Mouse (Mus musculus): ENCODE data around the gene Akap9. TPM values are rescaled to one million over a fixed set of nuclear protein-coding genes. Genes with fewer than 3 reads are reported as not detected.
"Not testable (repeated sequence)": the region's sequence is repeated elsewhere in the genome, so short reads cannot be mapped to it uniquely, and the experiment has no call there.

The Akap9 gene
- polyA plus RNA-seq, 1 experiment from 2014 or later, result 406 TPM

DNA sequence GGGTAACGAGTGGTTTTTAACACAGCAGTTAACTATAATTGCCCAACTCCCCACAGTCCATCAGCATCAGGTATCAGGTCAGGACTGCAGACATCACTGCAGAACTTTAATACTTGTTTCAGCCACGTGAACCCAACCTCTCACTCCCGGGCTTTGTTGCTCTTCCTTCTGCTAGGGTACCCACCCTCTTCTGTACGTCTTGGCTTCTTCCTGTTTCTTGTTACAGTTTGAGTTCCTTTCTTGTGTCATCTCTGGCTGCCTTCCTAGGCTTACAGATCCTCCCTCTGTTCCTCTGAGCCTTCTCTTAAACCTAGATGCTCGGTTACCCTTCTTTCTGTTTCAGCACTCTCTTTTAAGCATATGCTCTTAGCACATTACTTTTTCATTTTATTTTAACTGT lies 45.9 kb downstream of the Akap9 start:
- no peak overlapping the region for H3K27ac ChIP-seq
- H3K4me1 ChIP-seq (replicated peaks), result no peaks in the 10 kb centered on the region
- no peak for ATAC-seq
- H3K4me2 ChIP-seq (replicated peaks), result no peak overlapping the region
- H3K4me3 ChIP-seq (replicated peaks), result no peak overlapping the region
- no peaks in the 10 kb centered on the region for H3K27me3 ChIP-seq
- no peaks in the 10 kb centered on the region for H3K9me3 ChIP-seq
- WGBS, result 90% methylated on average over 5 of the region's 5 CpGs
- no peak overlapping the region for H3K9ac ChIP-seq (replicated peaks)
- peaks cover 84% of the 10 kb centered on the region for H3K36me3 ChIP-seq

DNA sequence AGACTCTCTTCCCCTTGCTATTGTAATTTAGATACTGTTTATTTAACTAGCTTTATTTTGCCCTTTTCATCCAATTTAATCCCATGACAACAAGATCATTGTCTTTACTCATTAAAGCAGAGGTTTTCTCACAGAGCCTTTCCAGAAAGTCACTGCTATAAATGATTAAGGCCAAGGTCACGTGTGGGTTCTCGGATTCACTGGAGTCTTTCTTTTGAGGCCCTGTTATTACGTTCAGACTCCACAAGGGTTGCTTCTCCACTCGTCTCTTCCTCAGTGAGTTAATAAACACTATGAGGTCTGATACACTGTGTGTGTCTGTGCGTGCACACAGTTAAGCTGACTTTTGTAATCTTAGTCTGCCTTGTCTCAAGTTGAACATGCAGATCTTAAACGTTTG lies 47.0 kb downstream of the Akap9 start:
- no peaks in the 10 kb centered on the region for H3K9me3 ChIP-seq
- WGBS, result 77% methylated on average over 6 of the region's 6 CpGs
- no peak overlapping the region for H3K4me2 ChIP-seq (replicated peaks)
- H3K27ac ChIP-seq, result no peak overlapping the region
- no peak overlapping the region for H3K4me3 ChIP-seq (replicated peaks)
- ATAC-seq, result no peak
- peaks cover 82% of the 10 kb centered on the region for H3K36me3 ChIP-seq
- H3K27me3 ChIP-seq, result no peaks in the 10 kb centered on the region
- no peak overlapping the region for H3K9ac ChIP-seq (replicated peaks)
- no peaks in the 10 kb centered on the region for H3K4me1 ChIP-seq (replicated peaks)

GRCm38 (mm10) chr5:3976111-3976510 lies 48.3 kb downstream of the Akap9 start:
- no peak overlapping the region for H3K9ac ChIP-seq (replicated peaks)
- no peaks in the 10 kb centered on the region for H3K4me1 ChIP-seq (replicated peaks)
- ATAC-seq, result no peak
- no peak overlapping the region for H3K4me2 ChIP-seq (replicated peaks)
- H3K27ac ChIP-seq, result no peak overlapping the region
- WGBS, result 97% methylated on average over 8 of the region's 8 CpGs
- no peaks in the 10 kb centered on the region for H3K27me3 ChIP-seq
- H3K9me3 ChIP-seq, result no peaks in the 10 kb centered on the region
- no peak overlapping the region for H3K4me3 ChIP-seq (replicated peaks)
- H3K36me3 ChIP-seq, result peaks cover 74% of the 10 kb centered on the region

DNA sequence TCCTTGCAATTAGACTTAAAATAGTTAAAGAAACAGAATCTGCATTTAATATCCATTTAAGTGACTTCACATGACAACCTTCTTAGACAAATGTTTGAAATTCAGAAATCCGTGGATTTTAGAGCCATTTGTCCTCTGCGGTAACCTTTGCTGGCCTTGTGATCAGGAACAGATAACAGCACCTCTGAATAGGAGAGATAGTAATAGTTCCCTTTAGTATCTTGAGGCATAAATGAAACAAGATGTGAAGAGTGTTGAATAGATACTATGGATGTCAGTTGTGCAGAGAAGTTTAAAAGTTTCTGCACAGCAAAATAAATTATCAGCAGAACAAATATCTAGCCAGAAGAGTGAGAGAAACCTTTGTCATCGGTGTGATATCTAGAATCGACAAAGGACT lies 50.0 kb downstream of the Akap9 start:
- 98% methylated on average over 4 of the region's 4 CpGs for WGBS
- Histone ChIP-seq H3K9ac (replicated peaks) (no peak overlapping the region), H3K9me3 (no peaks in the 10 kb centered on the region), H3K27ac (no peak overlapping the region), H3K4me1 (replicated peaks) (no peaks in the 10 kb centered on the region), H3K27me3 (no peaks in the 10 kb centered on the region), H3K36me3 (peaks cover 66% of the 10 kb centered on the region), H3K4me2 (replicated peaks) (no peak overlapping the region), H3K4me3 (replicated peaks) (no peak overlapping the region)
- ATAC-seq, result no peak

- Histone ChIP-seq H3K27ac (no peak overlapping the region), H3K27me3 (no peaks in the 10 kb centered on the region), H3K4me1 (replicated peaks) (no peaks in the 10 kb centered on the region), H3K36me3 (peaks cover 46% of the 10 kb centered on the region), H3K4me2 (replicated peaks) (no peak overlapping the region), H3K9me3 (no peaks in the 10 kb centered on the region), H3K4me3 (replicated peaks) (no peak overlapping the region), H3K9ac (replicated peaks) (no peak overlapping the region)
- 96% methylated on average over 1 of the region's 1 CpGs for WGBS
- ATAC-seq, result no peak
These were observed 61.8 kb downstream of the Akap9 start for GRCm38 (mm10) chr5:3989608-3990007.

DNA sequence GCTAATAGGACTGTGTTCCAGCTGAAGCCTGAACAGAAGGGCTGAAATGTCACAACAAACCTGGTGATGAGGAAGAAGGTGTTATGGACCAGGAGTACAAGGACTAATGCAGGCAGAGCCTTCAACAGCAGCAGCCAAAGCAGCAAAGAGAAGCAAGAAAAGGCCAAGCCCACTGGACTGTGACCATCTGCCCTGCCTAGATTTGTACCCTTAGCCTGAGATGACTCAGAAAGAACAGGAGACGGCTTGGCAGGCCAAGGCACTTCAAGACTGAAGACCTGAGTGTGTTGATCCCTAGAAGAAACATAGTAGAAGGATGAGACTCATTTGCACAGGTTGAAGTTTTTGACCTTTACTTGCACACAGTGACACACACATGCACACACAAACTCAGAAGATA lies 62.6 kb downstream of the Akap9 start:
- Histone ChIP-seq H3K4me1 (replicated peaks) (no peaks in the 10 kb centered on the region), H3K4me3 (replicated peaks) (no peak overlapping the region), H3K27ac (no peak overlapping the region), H3K4me2 (replicated peaks) (no peak overlapping the region), H3K9ac (replicated peaks) (no peak overlapping the region), H3K9me3 (no peaks in the 10 kb centered on the region), H3K27me3 (no peaks in the 10 kb centered on the region), H3K36me3 (peaks cover 50% of the 10 kb centered on the region)
- 79% methylated on average over 1 of the region's 1 CpGs for WGBS
- no peak for ATAC-seq

GRCm38 (mm10) chr5:4004531-4005469 lies 76.9 kb downstream of the Akap9 start:
- Histone ChIP-seq H3K9ac (replicated peaks) (no peak overlapping the region), H3K4me2 (replicated peaks) (no peak overlapping the region), H3K27me3 (no peaks in the 10 kb centered on the region), H3K36me3 (peaks cover 51% of the 10 kb centered on the region), H3K4me1 (replicated peaks) (no peaks in the 10 kb centered on the region), H3K27ac (no peak overlapping the region), H3K4me3 (replicated peaks) (no peak overlapping the region), H3K9me3 (no peaks in the 10 kb centered on the region)
- WGBS, result 93% methylated on average over 16 of the region's 16 CpGs
- no peak for ATAC-seq

GRCm38 (mm10) chr5:4006606-4007005 lies 78.8 kb downstream of the Akap9 start:
- peaks cover 56% of the 10 kb centered on the region for H3K36me3 ChIP-seq
- 92% methylated on average over 3 of the region's 3 CpGs for WGBS

DNA sequence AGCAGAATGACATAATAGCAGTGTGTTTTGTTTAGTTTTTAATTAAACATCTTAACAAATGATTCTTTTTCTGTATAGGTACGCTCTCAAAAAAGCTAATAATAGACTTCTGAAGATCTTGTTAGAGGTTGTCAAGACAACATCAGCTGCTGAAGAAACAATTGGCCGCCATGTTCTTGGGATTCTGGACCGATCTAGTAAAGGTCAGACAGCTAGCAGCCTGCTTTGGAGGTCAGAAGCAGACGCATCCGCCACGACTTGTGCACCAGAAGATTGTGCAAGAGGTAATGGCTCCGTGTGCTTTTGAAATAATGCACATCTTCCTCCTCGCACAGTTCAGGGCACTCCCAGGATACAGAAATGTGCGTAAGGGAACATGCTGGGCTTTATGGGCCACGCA lies 80.4 kb downstream of the Akap9 start:
- H3K27me3 ChIP-seq, result no peaks in the 10 kb centered on the region
- no peak overlapping the region for H3K4me3 ChIP-seq (replicated peaks)
- ATAC-seq, result no peak
- H3K27ac ChIP-seq, result no peak overlapping the region
- H3K36me3 ChIP-seq, result peaks cover 66% of the 10 kb centered on the region
- no peaks in the 10 kb centered on the region for H3K4me1 ChIP-seq (replicated peaks)
- H3K9ac ChIP-seq (replicated peaks), result no peak overlapping the region
- no peak overlapping the region for H3K4me2 ChIP-seq (replicated peaks)
- H3K9me3 ChIP-seq, result no peaks in the 10 kb centered on the region
- WGBS, result 88% methylated on average over 10 of the region's 10 CpGs

More at GRCm38 (mm10) chr5:4006606-4007005, 78.8 kb downstream of the Akap9 start:
- H3K9ac ChIP-seq (replicated peaks), result no peak overlapping the region
- ATAC-seq, result no peak
- no peaks in the 10 kb centered on the region for H3K4me1 ChIP-seq (replicated peaks)
- no peaks in the 10 kb centered on the region for H3K9me3 ChIP-seq
- H3K4me2 ChIP-seq (replicated peaks), result no peak overlapping the region
- H3K4me3 ChIP-seq (replicated peaks), result no peak overlapping the region
- H3K27ac ChIP-seq, result no peak overlapping the region
- no peaks in the 10 kb centered on the region for H3K27me3 ChIP-seq

DNA sequence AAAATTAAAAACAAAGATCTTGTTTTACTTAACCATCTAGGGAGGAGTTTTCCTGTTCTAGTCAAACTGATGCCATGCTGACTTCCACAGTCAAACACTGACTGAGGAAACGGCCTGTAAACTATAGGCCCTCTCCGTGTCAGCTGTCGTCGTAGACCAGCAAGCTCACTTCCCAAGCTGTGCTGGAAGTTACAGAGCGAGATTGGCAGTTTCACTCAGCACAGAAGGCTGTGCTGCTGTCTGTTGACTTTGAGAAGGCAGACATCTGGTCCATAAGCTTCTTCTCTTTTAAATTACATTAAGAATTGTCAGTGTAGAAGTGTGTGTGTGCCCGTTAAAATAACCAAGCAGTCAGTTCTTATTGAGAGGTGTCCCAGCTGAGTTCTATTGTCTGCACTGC lies 81.7 kb downstream of the Akap9 start:
- no peaks in the 10 kb centered on the region for H3K27me3 ChIP-seq
- no peak overlapping the region for H3K4me2 ChIP-seq (replicated peaks)
- H3K9me3 ChIP-seq, result no peaks in the 10 kb centered on the region
- no peak overlapping the region for H3K27ac ChIP-seq
- 86% methylated on average over 6 of the region's 6 CpGs for WGBS
- H3K4me1 ChIP-seq (replicated peaks), result no peaks in the 10 kb centered on the region
- no peak overlapping the region for H3K9ac ChIP-seq (replicated peaks)
- H3K36me3 ChIP-seq, result peaks cover 69% of the 10 kb centered on the region
- H3K4me3 ChIP-seq (replicated peaks), result no peak overlapping the region
- no peak for ATAC-seq

- not testable (repeated sequence) for ATAC-seq; H3K4me3 ChIP-seq (replicated peaks); H3K9ac ChIP-seq (replicated peaks); H3K27ac ChIP-seq; H3K4me1 ChIP-seq (replicated peaks); H3K27me3 ChIP-seq; H3K9me3 ChIP-seq; H3K4me2 ChIP-seq (replicated peaks)
- H3K36me3 ChIP-seq, result peaks cover 63% of the 10 kb centered on the region
- 94% methylated on average over 1 of the region's 1 CpGs for WGBS
These were observed 89.8 kb downstream of the Akap9 start for GRCm38 (mm10) chr5:4017646-4018045.

- H3K4me2 ChIP-seq (replicated peaks), result no peak overlapping the region
- H3K9ac ChIP-seq (replicated peaks), result no peak overlapping the region
- H3K27me3 ChIP-seq, result no peaks in the 10 kb centered on the region
- WGBS, result 94% methylated on average over 4 of the region's 4 CpGs
- no peak overlapping the region for H3K4me3 ChIP-seq (replicated peaks)
- H3K4me1 ChIP-seq (replicated peaks), result no peaks in the 10 kb centered on the region
- H3K9me3 ChIP-seq, result no peaks in the 10 kb centered on the region
- peaks cover 53% of the 10 kb centered on the region for H3K36me3 ChIP-seq
- no peak overlapping the region for H3K27ac ChIP-seq
- no peak for ATAC-seq
These were observed 91.5 kb downstream of the Akap9 start for GRCm38 (mm10) chr5:4019377-4019776.

DNA sequence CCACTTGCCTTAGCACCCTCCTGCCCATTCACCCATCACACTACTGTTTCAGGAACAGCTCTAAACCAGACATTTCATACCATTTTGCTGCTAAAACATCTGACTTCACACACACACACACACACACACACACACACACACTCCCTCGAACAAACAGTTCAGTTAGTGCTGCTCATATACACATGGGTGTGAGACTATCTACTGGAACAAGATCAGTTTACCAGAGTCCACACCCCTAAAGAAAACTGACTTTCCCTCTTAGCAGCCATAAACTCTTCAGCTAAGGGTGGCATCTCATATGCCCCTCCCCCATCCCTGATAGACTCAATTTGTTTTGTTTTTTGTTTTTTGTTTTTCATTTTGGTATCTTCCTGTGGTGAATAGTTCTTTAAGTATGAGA lies 92.2 kb downstream of the Akap9 start:
- H3K4me3 ChIP-seq (replicated peaks), result no peak overlapping the region
- H3K27me3 ChIP-seq, result no peaks in the 10 kb centered on the region
- 90% methylated on average over 1 of the region's 1 CpGs for WGBS
- no peak overlapping the region for H3K4me2 ChIP-seq (replicated peaks)
- ATAC-seq, result no peak
- peaks cover 49% of the 10 kb centered on the region for H3K36me3 ChIP-seq
- H3K27ac ChIP-seq, result no peak overlapping the region
- H3K4me1 ChIP-seq (replicated peaks), result no peaks in the 10 kb centered on the region
- H3K9me3 ChIP-seq, result no peaks in the 10 kb centered on the region
- no peak overlapping the region for H3K9ac ChIP-seq (replicated peaks)

Measured in midbrain, embryonic 13.5 days (tissue).